18 mouse cellular contexts compared by ENCODE assay signal in the genomic region with DNA sequence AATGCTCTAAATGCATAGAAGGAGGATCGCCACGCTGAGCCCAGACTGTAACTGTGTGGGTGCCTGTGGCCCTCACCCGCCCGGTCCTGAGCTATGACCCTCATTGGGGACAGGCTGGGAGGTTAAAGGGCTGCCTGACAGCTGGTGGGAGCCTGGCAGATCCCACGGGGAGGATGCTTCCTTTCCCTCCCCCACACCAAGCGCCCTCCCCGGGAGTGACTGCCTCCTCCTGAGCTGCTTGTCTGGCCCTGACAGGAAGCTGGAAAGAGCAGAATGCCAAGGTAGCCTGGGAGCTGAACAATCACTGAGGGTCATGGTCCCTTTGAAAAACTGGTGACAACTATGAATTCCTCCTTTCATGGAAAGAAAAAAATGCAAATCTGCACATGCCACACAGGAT. TPM values are rescaled to one million over a fixed set of nuclear protein-coding genes. Genes with fewer than 3 reads are reported as not detected.
DNase-seq lines count a peak whose midpoint lies in the region; ATAC-seq and TF ChIP-seq lines count a peak whose summit lies in the region.
"Had no signal": no experiment of that assay in that cellular context is flagged by ENCODE, and none has a peak within 500 bp of the region (broad histone marks: within the 10 kb centered on the region; RNA-seq: fewer than 3 reads in every experiment).

No protein-coding gene starts in this region.

- no peak overlapping the region for H3K4me2 ChIP-seq in hindbrain, postnatal 0 days (ENCODE audit: low read depth, low read length)
- no peak overlapping the region for H3K4me2 ChIP-seq in lung, postnatal 0 days (replicated peaks; ENCODE audit: low read depth, low read length)
- H3K4me2 ChIP-seq: embryonic facial prominence, embryonic 13.5 days; forebrain, embryonic 12.5 days had no signal

- H3K27ac ChIP-seq in hindbrain, embryonic 10.5 days: peak overlapping the region; percentile 78
- H3K27ac ChIP-seq in hindbrain, postnatal 0 days: no peak overlapping the region
- no peak overlapping the region for H3K27ac ChIP-seq in lung, postnatal 0 days (ENCODE audit: low read length)
- peak overlapping the region; percentile 40; the same call in 1 of the 2 replicates for H3K27ac ChIP-seq in limb, embryonic 10.5 days
- H3K27ac ChIP-seq: embryonic facial prominence, embryonic 13.5 days; forebrain, embryonic 12.5 days; liver, embryonic 14.5 days had no signal

- 13% methylated on average over 7 of the region's 7 CpGs for WGBS in hindbrain, embryonic 10.5 days
- WGBS in hindbrain, postnatal 0 days: 21% methylated on average over 7 of the region's 7 CpGs
- WGBS in lung, postnatal 0 days: 40% methylated on average over 7 of the region's 7 CpGs
- 23% methylated on average over 7 of the region's 7 CpGs for WGBS in limb, embryonic 10.5 days

- TF ChIP-seq CTCF in hindbrain, postnatal 0 days (IDR thresholded peaks at IDR 0.05; ENCODE audit: low read depth): no peak
- TF ChIP-seq CTCF in lung, postnatal 0 days (IDR thresholded peaks at IDR 0.05): no peak

- no peak for TF ChIP-seq EP300 in lung, postnatal 0 days (IDR thresholded peaks at IDR 0.05)

- no peaks in the 10 kb centered on the region for H3K9me3 ChIP-seq in hindbrain, embryonic 10.5 days
- H3K9me3 ChIP-seq in hindbrain, postnatal 0 days (ENCODE audit: low read length): no peaks in the 10 kb centered on the region
- H3K9me3 ChIP-seq in lung, postnatal 0 days (ENCODE audit: low read length): no peaks in the 10 kb centered on the region
- no peaks in the 10 kb centered on the region for H3K9me3 ChIP-seq in limb, embryonic 10.5 days (replicated peaks)
- H3K9me3 ChIP-seq: embryonic facial prominence, embryonic 13.5 days; forebrain, embryonic 12.5 days had no signal

- H3K9ac ChIP-seq in hindbrain, postnatal 0 days (replicated peaks; ENCODE audit: low read length): no peak overlapping the region
- no peak overlapping the region for H3K9ac ChIP-seq in lung, postnatal 0 days (replicated peaks; ENCODE audit: low read depth)
- H3K9ac ChIP-seq: forebrain, embryonic 12.5 days; liver, embryonic 14.5 days had no signal

- DNase-seq in hindbrain, embryonic 10.5 days (ENCODE audit: low spot score): no peak
- no peak for DNase-seq in hindbrain, postnatal 0 days (ENCODE audit: low spot score)
- peak; percentile 4 for DNase-seq in lung, postnatal 36 days
- DNase-seq in lung, postnatal 0 days (ENCODE audit: low spot score): no peak
- peak; percentile 57 for DNase-seq in adrenal gland, postnatal 10 days
- DNase-seq in limb, embryonic 10.5 days (ENCODE audit: low spot score): no peak
- no peak for DNase-seq in T-cell, adult 2 months (ENCODE audit: low spot score)
- no peak for DNase-seq in embryo, embryonic 10 days (ENCODE audit: low spot score)
- DNase-seq: cerebellum, postnatal 36 days; kidney, adult 8-10 months; right cerebral cortex, postnatal 25 days; thymus, adult 18-20 months had no signal

- peaks cover 54% of the 10 kb centered on the region for H3K4me1 ChIP-seq in hindbrain, embryonic 10.5 days (replicated peaks)
- no peaks in the 10 kb centered on the region for H3K4me1 ChIP-seq in hindbrain, postnatal 0 days (ENCODE audit: insufficient read depth, low read length)
- H3K4me1 ChIP-seq in lung, postnatal 0 days (ENCODE audit: insufficient read depth, low read depth, low read length): no peaks in the 10 kb centered on the region
- peaks cover 52% of the 10 kb centered on the region for H3K4me1 ChIP-seq in limb, embryonic 10.5 days

- no peak overlapping the region for H3K4me3 ChIP-seq in hindbrain, embryonic 10.5 days
- no peak overlapping the region for H3K4me3 ChIP-seq in hindbrain, postnatal 0 days (ENCODE audit: low read length)
- H3K4me3 ChIP-seq in lung, postnatal 0 days (ENCODE audit: low read depth, low read length): no peak overlapping the region
- H3K4me3 ChIP-seq in limb, embryonic 10.5 days: no peak overlapping the region
- H3K4me3 ChIP-seq: embryonic facial prominence, embryonic 13.5 days; forebrain, embryonic 12.5 days had no signal

- H3K36me3 ChIP-seq in hindbrain, embryonic 10.5 days: peaks cover 5% of the 10 kb centered on the region; the same call in 1 of the 2 replicates
- no peaks in the 10 kb centered on the region for H3K36me3 ChIP-seq in hindbrain, postnatal 0 days (ENCODE audit: insufficient read depth, low read length)
- H3K36me3 ChIP-seq in lung, postnatal 0 days (ENCODE audit: insufficient read depth, low read length): no peaks in the 10 kb centered on the region
- H3K36me3 ChIP-seq in limb, embryonic 10.5 days: peaks cover 17% of the 10 kb centered on the region
- H3K36me3 ChIP-seq: forebrain, embryonic 12.5 days had no signal

- peaks cover 42% of the 10 kb centered on the region for H3K27me3 ChIP-seq in hindbrain, embryonic 10.5 days (ENCODE audit: insufficient read depth, poor library complexity, severe bottlenecking)
- H3K27me3 ChIP-seq in hindbrain, postnatal 0 days (ENCODE audit: insufficient read depth, low read length): no peaks in the 10 kb centered on the region
- no peaks in the 10 kb centered on the region for H3K27me3 ChIP-seq in lung, postnatal 0 days (replicated peaks; ENCODE audit: insufficient read depth, low read length)
- peaks cover 43% of the 10 kb centered on the region for H3K27me3 ChIP-seq in limb, embryonic 10.5 days (ENCODE audit: low read depth, poor library complexity, severe bottlenecking)

- no peak for ATAC-seq in hindbrain, postnatal 0 days
- ATAC-seq in lung, postnatal 0 days: no peak

RNA-seq across cellular contexts. Expression of a gene that starts 38.5 kb away (rescaled TPM):
- polyA plus RNA-seq in hindbrain, embryonic 10.5 days (2016; fragmentation: Nextera tagmentation; extraction: Ambion mirVana): 0.68 and 6.8 TPM in 2 replicates
- total RNA-seq in hindbrain, postnatal 0 days (2014; rRNA removed): 36.3 and 38.5 TPM in 2 replicates
- 9.2 TPM in 2 replicates for polyA plus RNA-seq in hindbrain, postnatal 0 days (2015; fragmentation: Nextera tagmentation; extraction: Ambion mirVana)
- polyA plus RNA-seq in lung, postnatal 0 days (2015; fragmentation: Nextera tagmentation; extraction: Ambion mirVana): 0.04 TPM in 1 of 2 replicates, not detected in the other
- total RNA-seq in adrenal gland, postnatal 10 days (2021): under 1 TPM; 0.09 to 0.18 TPM
- polyA plus RNA-seq in limb, embryonic 10.5 days (2016; fragmentation: Nextera tagmentation; extraction: Ambion mirVana): 0.10 and 0.14 TPM in 2 replicates
- total RNA-seq: heart, postnatal 14 days; megakaryocyte-erythroid progenitor cell, adult 5-6 weeks; neutrophil, adult 5-6 weeks had no signal

Comparison
In these comparisons a context has a peak if more than half of its experiments do, and no peak if none do; other contexts are left out.
1. DNase-seq: peak in lung, postnatal 36 days (single experiment) and adrenal gland, postnatal 10 days (single experiment); none in hindbrain, embryonic 10.5 days (single experiment), hindbrain, postnatal 0 days (single experiment), lung, postnatal 0 days (single experiment), limb, embryonic 10.5 days (single experiment), T-cell, adult 2 months (single experiment) and embryo, embryonic 10 days (single experiment).
2. H3K27ac ChIP-seq: peak in hindbrain, embryonic 10.5 days (single experiment) and limb, embryonic 10.5 days (single experiment); none in hindbrain, postnatal 0 days (single experiment) and lung, postnatal 0 days (single experiment).